9 mouse cellular contexts compared by ENCODE assay signal in the genomic region with DNA sequence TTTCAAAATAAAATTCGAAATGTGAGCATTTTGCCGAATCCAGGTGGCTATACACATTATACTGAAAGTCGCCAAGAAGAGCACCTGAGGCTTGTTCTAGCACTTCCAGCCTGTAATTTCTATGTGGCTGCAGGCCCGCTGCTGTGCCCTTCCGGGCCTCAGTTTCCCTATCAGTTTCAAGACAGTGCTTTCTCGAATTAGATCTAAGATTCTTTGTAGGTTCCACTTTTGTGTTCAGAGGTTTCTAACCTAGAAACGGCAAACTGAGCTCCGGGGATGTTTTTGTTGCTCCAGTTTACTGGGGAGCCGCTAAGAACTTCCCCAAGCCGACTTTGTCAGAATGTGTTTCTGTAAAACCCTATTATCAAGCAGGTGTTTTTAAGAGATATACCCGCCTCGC. TPM values are rescaled to one million over a fixed set of nuclear protein-coding genes. Genes with fewer than 3 reads are reported as not detected.
DNase-seq lines count a peak whose midpoint lies in the region; ATAC-seq and TF ChIP-seq lines count a peak whose summit lies in the region.
"Had no signal": no experiment of that assay in that cellular context is flagged by ENCODE, and none has a peak within 500 bp of the region (broad histone marks: within the 10 kb centered on the region; RNA-seq: fewer than 3 reads in every experiment).

No protein-coding gene starts in this region.

- H3K4me2 ChIP-seq in heart, embryonic 13.5 days = peak overlapping the region; percentile 89
- peak overlapping the region; percentile 78 for H3K4me2 ChIP-seq in liver, postnatal 0 days (ENCODE audit: low read depth, low read length)

- ATAC-seq in heart, embryonic 13.5 days (ENCODE audit: extremely low read depth, insufficient number of reproducible peaks, low FRiP score, low TSS enrichment) = no peak
- no peak for ATAC-seq in liver, postnatal 0 days

- peaks cover 16% of the 10 kb centered on the region for H3K36me3 ChIP-seq in heart, embryonic 13.5 days
- 0 out of 2 replicates have a peak, but pooled peaks cover 3% of the 10 kb centered on the region for H3K36me3 ChIP-seq in hindbrain, embryonic 10.5 days
- 0 out of 2 replicates have a peak, but pooled peaks cover 3% of the 10 kb centered on the region for H3K36me3 ChIP-seq in liver, postnatal 0 days (replicated peaks; ENCODE audit: insufficient read depth, low read length)

- no peaks in the 10 kb centered on the region for H3K27me3 ChIP-seq in heart, embryonic 13.5 days (replicated peaks)
- H3K27me3 ChIP-seq in hindbrain, embryonic 10.5 days (ENCODE audit: insufficient read depth, poor library complexity, severe bottlenecking) = no peaks in the 10 kb centered on the region
- no peaks in the 10 kb centered on the region for H3K27me3 ChIP-seq in liver, postnatal 0 days (ENCODE audit: insufficient read depth, low read length)
- H3K27me3 ChIP-seq: Patski had no signal

- TF ChIP-seq CTCF in liver, postnatal 0 days (IDR thresholded peaks at IDR 0.05; ENCODE audit: low read depth) = no peak

- H3K9ac ChIP-seq in heart, embryonic 13.5 days = peak overlapping the region; percentile 94
- H3K9ac ChIP-seq in liver, postnatal 0 days (replicated peaks) = peak overlapping the region; percentile 85

- H3K9me3 ChIP-seq in heart, embryonic 13.5 days = no peaks in the 10 kb centered on the region
- no peaks in the 10 kb centered on the region for H3K9me3 ChIP-seq in hindbrain, embryonic 10.5 days
- no peaks in the 10 kb centered on the region for H3K9me3 ChIP-seq in liver, postnatal 0 days (ENCODE audit: low read length)

- H3K27ac ChIP-seq in heart, embryonic 13.5 days (replicated peaks) = peak overlapping the region; percentile 83; the same call in 1 of the 2 replicates
- H3K27ac ChIP-seq in hindbrain, embryonic 10.5 days = peak overlapping the region; percentile 98
- H3K27ac ChIP-seq in liver, postnatal 0 days (ENCODE audit: low read depth) = peak overlapping the region; percentile 83

- WGBS in heart, embryonic 13.5 days = 42% methylated on average over 12 of the region's 12 CpGs
- 58% methylated on average over 12 of the region's 12 CpGs for WGBS in hindbrain, embryonic 10.5 days
- 24% methylated on average over 12 of the region's 12 CpGs for WGBS in liver, postnatal 0 days (ENCODE audit: insufficient replicate concordance)

- no peak for TF ChIP-seq EP300 in liver, postnatal 0 days (IDR thresholded peaks at IDR 0.05; ENCODE audit: low read depth)

- peak overlapping the region; percentile 87 for H3K4me3 ChIP-seq in heart, embryonic 13.5 days
- H3K4me3 ChIP-seq in hindbrain, embryonic 10.5 days = peak overlapping the region; percentile 71
- peak overlapping the region; percentile 86 for H3K4me3 ChIP-seq in liver, postnatal 0 days (ENCODE audit: low read depth, low read length)

- H3K4me1 ChIP-seq in heart, embryonic 13.5 days = peaks cover 34% of the 10 kb centered on the region
- H3K4me1 ChIP-seq in hindbrain, embryonic 10.5 days (replicated peaks) = peaks cover 34% of the 10 kb centered on the region
- peaks cover 18% of the 10 kb centered on the region for H3K4me1 ChIP-seq in liver, postnatal 0 days (ENCODE audit: insufficient read depth)

- intact Hi-C loops in heart, postnatal 36 days (cut with DNase I) = loop anchor here (10.0 kb wide), 1 partner anchor 237 kb away; a partner anchor contains a TSS

- DNase-seq in heart, postnatal 36 days = no peak
- peak; percentile 3 for DNase-seq in brain, adult 2 months (ENCODE audit: low read depth, low spot score)
- no peak for DNase-seq in hindbrain, embryonic 10.5 days (ENCODE audit: low spot score)
- DNase-seq in liver, postnatal 0 days = no peak
- DNase-seq in c-Kit-positive CD71-positive TER-119-positive erythroid progenitor cells, embryonic 14.5 days (ENCODE audit: low spot score) = no peak
- DNase-seq in left cerebral cortex, adult 8-10 months (ENCODE audit: low spot score in 2 of 2) = no peak
- DNase-seq in MN1 (ENCODE audit: low spot score) = no peak

RNA-seq across cellular contexts. Expression of a gene that starts 0.8 kb away (rescaled TPM):
- 18.5 and 21.5 TPM in 2 replicates for polyA plus RNA-seq in heart, embryonic 13.5 days (2015; fragmentation: Nextera tagmentation; extraction: Ambion mirVana)
- total RNA-seq in heart, postnatal 36 days (2021) = 10 to 100 TPM; 12.2 to 15.8 TPM
- 27.9 and 29.1 TPM in 2 replicates for polyA plus RNA-seq in hindbrain, embryonic 10.5 days (2016; fragmentation: Nextera tagmentation; extraction: Ambion mirVana)
- 6.6 and 7.8 TPM in 2 replicates for polyA plus RNA-seq in liver, postnatal 0 days (2015; fragmentation: Nextera tagmentation; extraction: Ambion mirVana)
- 10 to 100 TPM; 18.9 to 33.0 (median 19.8) TPM for total RNA-seq in left cerebral cortex, adult 8-10 months (2022)

RNA-seq across cellular contexts. Expression of a gene that starts 25.4 kb away (rescaled TPM):
- polyA plus RNA-seq in heart, embryonic 13.5 days (2015; fragmentation: Nextera tagmentation; extraction: Ambion mirVana) = 16.9 and 18.0 TPM in 2 replicates
- total RNA-seq in heart, postnatal 36 days (2021) = 10 to 100 TPM; 18.0 to 20.3 TPM
- 14.2 and 21.5 TPM in 2 replicates for polyA plus RNA-seq in hindbrain, embryonic 10.5 days (2016; fragmentation: Nextera tagmentation; extraction: Ambion mirVana)
- polyA plus RNA-seq in liver, postnatal 0 days (2015; fragmentation: Nextera tagmentation; extraction: Ambion mirVana) = 9.3 and 9.9 TPM in 2 replicates
- total RNA-seq in left cerebral cortex, adult 8-10 months (2022) = 10 to 100 TPM; 18.7 to 20.9 (median 19.7) TPM

RNA-seq across cellular contexts. Expression of a gene that starts 46.0 kb away (rescaled TPM):
- polyA plus RNA-seq in heart, embryonic 13.5 days (2015; fragmentation: Nextera tagmentation; extraction: Ambion mirVana) = 0.25 TPM in 2 replicates
- total RNA-seq in heart, postnatal 36 days (2021) = not detected
- polyA plus RNA-seq in hindbrain, embryonic 10.5 days (2016; fragmentation: Nextera tagmentation; extraction: Ambion mirVana) = 0.34 TPM in 1 of 2 replicates, not detected in the other
- not detected in 2 replicates for polyA plus RNA-seq in liver, postnatal 0 days (2015; fragmentation: Nextera tagmentation; extraction: Ambion mirVana)
- 1 to 10 TPM in 2 of 4 experiments, under 1 TPM in 1, not detected in 1; 0.48 to 1.4 (median 1.1) TPM for total RNA-seq in left cerebral cortex, adult 8-10 months (2022)
